Mouse (Mus musculus): ENCODE data around the gene Skap1. TPM values are rescaled to one million over a fixed set of nuclear protein-coding genes. Genes with fewer than 3 reads are reported as not detected.

Gene Skap1
- polyA plus RNA-seq, 1 experiment = 0.48 TPM

DNA sequence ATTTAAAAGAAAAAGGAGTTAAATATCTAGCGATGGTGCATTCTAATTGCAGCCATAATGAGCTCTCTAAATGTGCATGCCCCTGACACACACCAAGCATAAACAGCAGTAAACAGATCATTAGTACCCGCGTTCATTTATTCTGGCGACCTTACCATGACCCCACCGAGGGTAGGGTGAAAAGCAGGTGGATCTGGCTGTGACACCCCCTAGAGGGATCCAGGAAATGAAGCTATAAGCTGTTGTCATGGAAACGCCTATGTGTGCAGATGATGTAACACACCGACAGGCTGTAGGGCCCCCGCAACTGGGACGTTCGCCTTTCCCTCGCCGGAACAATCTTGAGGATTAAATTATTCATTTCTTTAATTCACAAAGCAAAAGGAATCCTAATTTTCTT is 277.6 kb downstream of the Skap1 start:
- no peak overlapping the region; the same call in 1 of the 2 replicates for H3K9ac ChIP-seq (ENCODE audit: low read depth, poor library complexity, severe bottlenecking)
- TF ChIP-seq POLR2A (IDR thresholded peaks at IDR 0.05; ENCODE audit: insufficient read depth, low read length) (no peak), CTCF (IDR thresholded peaks at IDR 0.05; ENCODE audit: low read depth, low read length) (no peak), EP300 (IDR thresholded peaks at IDR 0.05; ENCODE audit: insufficient read depth, low read depth, low read length) (no peak)
- H3K4me1 ChIP-seq (ENCODE audit: control insufficient read depth, insufficient read depth, low read length) = peaks cover 2% of the 10 kb centered on the region
- H3K4me3 ChIP-seq (ENCODE audit: low read depth, low read length) = no peak overlapping the region
- H3K36me3 ChIP-seq (ENCODE audit: control insufficient read depth, insufficient read depth, low read length, poor library complexity, severe bottlenecking) = no peaks in the 10 kb centered on the region
- H3K9me3 ChIP-seq (replicated peaks; ENCODE audit: control insufficient read depth, insufficient read depth, low read length, poor library complexity, severe bottlenecking) = no peaks in the 10 kb centered on the region
- no peaks in the 10 kb centered on the region for H3K27me3 ChIP-seq (ENCODE audit: control insufficient read depth, insufficient read depth, low read length, poor library complexity, severe bottlenecking)
- no peak overlapping the region for H3K27ac ChIP-seq (ENCODE audit: insufficient read depth, low read length)

- H3K9me3 ChIP-seq (replicated peaks; ENCODE audit: control insufficient read depth, insufficient read depth, low read length, poor library complexity, severe bottlenecking) = no peaks in the 10 kb centered on the region
- H3K4me3 ChIP-seq (ENCODE audit: low read depth, low read length) = no peak overlapping the region
- H3K4me1 ChIP-seq (ENCODE audit: control insufficient read depth, insufficient read depth, low read length) = peaks cover 2% of the 10 kb centered on the region
- no peak overlapping the region for H3K27ac ChIP-seq (ENCODE audit: insufficient read depth, low read length)
- TF ChIP-seq EP300 (IDR thresholded peaks at IDR 0.05; ENCODE audit: insufficient read depth, low read depth, low read length) (no peak), CTCF (IDR thresholded peaks at IDR 0.05; ENCODE audit: low read depth, low read length) (no peak), POLR2A (IDR thresholded peaks at IDR 0.05; ENCODE audit: insufficient read depth, low read length) (no peak)
- peak overlapping the region; percentile 14; the same call in 1 of the 2 replicates for H3K9ac ChIP-seq (ENCODE audit: low read depth, poor library complexity, severe bottlenecking)
- H3K27me3 ChIP-seq (ENCODE audit: control insufficient read depth, insufficient read depth, low read length, poor library complexity, severe bottlenecking) = no peaks in the 10 kb centered on the region
- no peaks in the 10 kb centered on the region for H3K36me3 ChIP-seq (ENCODE audit: control insufficient read depth, insufficient read depth, low read length, poor library complexity, severe bottlenecking)
Measured at GRCm38 (mm10) chr11:96743000-96743399, 278.6 kb downstream of the Skap1 start.

GRCm38 (mm10) chr11:96743891-96744290 is 279.5 kb downstream of the Skap1 start:
- Histone ChIP-seq H3K36me3 (ENCODE audit: control insufficient read depth, insufficient read depth, low read length, poor library complexity, severe bottlenecking) (no peaks in the 10 kb centered on the region), H3K4me1 (ENCODE audit: control insufficient read depth, insufficient read depth, low read length) (peaks cover 2% of the 10 kb centered on the region), H3K27ac (ENCODE audit: insufficient read depth, low read length) (no peak overlapping the region), H3K4me3 (ENCODE audit: low read depth, low read length) (no peak overlapping the region), H3K27me3 (ENCODE audit: control insufficient read depth, insufficient read depth, low read length, poor library complexity, severe bottlenecking) (no peaks in the 10 kb centered on the region; the same call in 1 of the 2 replicates), H3K9ac (ENCODE audit: low read depth, poor library complexity, severe bottlenecking) (no peak overlapping the region), H3K9me3 (replicated peaks; ENCODE audit: control insufficient read depth, insufficient read depth, low read length, poor library complexity, severe bottlenecking) (no peaks in the 10 kb centered on the region)
- TF ChIP-seq CTCF (IDR thresholded peaks at IDR 0.05; ENCODE audit: low read depth, low read length) = no peak
- no peak for TF ChIP-seq EP300 (IDR thresholded peaks at IDR 0.05; ENCODE audit: insufficient read depth, low read depth, low read length)
- no peak for TF ChIP-seq POLR2A (IDR thresholded peaks at IDR 0.05; ENCODE audit: insufficient read depth, low read length)

DNA sequence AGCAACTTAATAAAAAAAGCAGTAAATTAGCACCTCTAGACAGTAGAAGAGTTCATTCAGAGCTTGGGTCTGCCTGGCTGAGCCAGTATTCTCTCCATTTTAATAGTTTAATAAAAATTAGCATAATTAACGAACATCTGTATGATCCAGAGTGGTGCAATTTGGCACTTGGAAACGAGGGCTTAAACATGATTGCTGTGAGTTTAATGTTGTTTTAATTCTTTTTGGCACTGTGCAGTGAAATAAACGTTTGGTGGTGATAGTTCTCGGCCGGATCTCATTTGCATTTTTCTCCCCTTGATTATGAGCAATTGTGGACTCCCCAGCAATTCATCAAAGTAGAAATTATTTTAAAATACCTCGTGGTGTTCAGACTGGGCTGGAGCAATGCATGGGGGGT is 282.3 kb downstream of the Skap1 start:
- Histone ChIP-seq H3K9me3 (replicated peaks; ENCODE audit: control insufficient read depth, insufficient read depth, low read length, poor library complexity, severe bottlenecking) (no peaks in the 10 kb centered on the region), H3K4me3 (ENCODE audit: low read depth, low read length) (no peak overlapping the region), H3K4me1 (ENCODE audit: control insufficient read depth, insufficient read depth, low read length) (peaks cover 2% of the 10 kb centered on the region), H3K27me3 (ENCODE audit: control insufficient read depth, insufficient read depth, low read length, poor library complexity, severe bottlenecking) (no peaks in the 10 kb centered on the region; the same call in 1 of the 2 replicates), H3K27ac (ENCODE audit: insufficient read depth, low read length) (no peak overlapping the region), H3K9ac (ENCODE audit: low read depth, poor library complexity, severe bottlenecking) (no peak overlapping the region), H3K36me3 (ENCODE audit: control insufficient read depth, insufficient read depth, low read length, poor library complexity, severe bottlenecking) (no peaks in the 10 kb centered on the region)
- TF ChIP-seq CTCF (IDR thresholded peaks at IDR 0.05; ENCODE audit: low read depth, low read length) (no peak), POLR2A (IDR thresholded peaks at IDR 0.05; ENCODE audit: insufficient read depth, low read length) (no peak), EP300 (IDR thresholded peaks at IDR 0.05; ENCODE audit: insufficient read depth, low read depth, low read length) (no peak)

- no peak overlapping the region for H3K4me3 ChIP-seq (ENCODE audit: low read depth, low read length)
- no peak for TF ChIP-seq POLR2A (IDR thresholded peaks at IDR 0.05; ENCODE audit: insufficient read depth, low read length)
- TF ChIP-seq EP300 (IDR thresholded peaks at IDR 0.05; ENCODE audit: insufficient read depth, low read depth, low read length) = no peak
- TF ChIP-seq CTCF (IDR thresholded peaks at IDR 0.05; ENCODE audit: low read depth, low read length) = no peak
- peaks cover 2% of the 10 kb centered on the region for H3K4me1 ChIP-seq (ENCODE audit: control insufficient read depth, insufficient read depth, low read length)
- no peak overlapping the region for H3K9ac ChIP-seq (ENCODE audit: low read depth, poor library complexity, severe bottlenecking)
- H3K27me3 ChIP-seq (ENCODE audit: control insufficient read depth, insufficient read depth, low read length, poor library complexity, severe bottlenecking) = no peaks in the 10 kb centered on the region; the same call in 1 of the 2 replicates
- H3K36me3 ChIP-seq (ENCODE audit: control insufficient read depth, insufficient read depth, low read length, poor library complexity, severe bottlenecking) = no peaks in the 10 kb centered on the region
- H3K27ac ChIP-seq (ENCODE audit: insufficient read depth, low read length) = no peak overlapping the region
- no peaks in the 10 kb centered on the region for H3K9me3 ChIP-seq (replicated peaks; ENCODE audit: control insufficient read depth, insufficient read depth, low read length, poor library complexity, severe bottlenecking)
Measured at GRCm38 (mm10) chr11:96747555-96747954, 283.2 kb downstream of the Skap1 start.

- Histone ChIP-seq H3K4me3 (ENCODE audit: low read depth, low read length) (no peak overlapping the region), H3K27me3 (ENCODE audit: control insufficient read depth, insufficient read depth, low read length, poor library complexity, severe bottlenecking) (no peaks in the 10 kb centered on the region), H3K36me3 (ENCODE audit: control insufficient read depth, insufficient read depth, low read length, poor library complexity, severe bottlenecking) (no peaks in the 10 kb centered on the region), H3K27ac (ENCODE audit: insufficient read depth, low read length) (no peak overlapping the region), H3K9ac (ENCODE audit: low read depth, poor library complexity, severe bottlenecking) (no peak overlapping the region), H3K4me1 (ENCODE audit: control insufficient read depth, insufficient read depth, low read length) (no peaks in the 10 kb centered on the region), H3K9me3 (replicated peaks; ENCODE audit: control insufficient read depth, insufficient read depth, low read length, poor library complexity, severe bottlenecking) (no peaks in the 10 kb centered on the region)
- TF ChIP-seq CTCF (IDR thresholded peaks at IDR 0.05; ENCODE audit: low read depth, low read length) (peak; percentile 42), POLR2A (IDR thresholded peaks at IDR 0.05; ENCODE audit: insufficient read depth, low read length) (no peak), EP300 (IDR thresholded peaks at IDR 0.05; ENCODE audit: insufficient read depth, low read depth, low read length) (no peak)
Measured at GRCm38 (mm10) chr11:96755298-96755697, 290.9 kb downstream of the Skap1 start.

Measured in ES-Bruce4 (cell line).